Mouse (Mus musculus) gastrocnemius, adult 18-20 months (tissue): ENCODE data around the gene Ctnnd2. TPM values are rescaled to one million over a fixed set of nuclear protein-coding genes. Genes with fewer than 3 reads are reported as not detected.

Source experiments
- DNase-seq: peaks from one replicate; pipeline ENCODE4 v3.0.0; 2021; ENCODE audit warnings: low spot score
- total RNA-seq, 2 experiments: library from RNA; stranded (reverse); gene quantifications; 2 replicates each; pipeline ENCODE4 v1.2.3; 2021

Gene Ctnnd2
- total RNA-seq, 2 experiments from 2014 or later = 0.09 TPM; not detected in 1

GRCm38 (mm10) chr15:30480676-30481075, 308.3 kb downstream of the Ctnnd2 start:
- DNase-seq = no peak

- no peak for DNase-seq
Measured at GRCm38 (mm10) chr15:30506476-30506875, 334.1 kb downstream of the Ctnnd2 start.

GRCm38 (mm10) chr15:30512467-30512866, 340.1 kb downstream of the Ctnnd2 start:
- DNase-seq = no peak

- DNase-seq = no peak
Measured at GRCm38 (mm10) chr15:30513122-30513521, 340.7 kb downstream of the Ctnnd2 start.

GRCm38 (mm10) chr15:30515425-30515824, 343.0 kb downstream of the Ctnnd2 start:
- DNase-seq = no peak

- DNase-seq = no peak
Measured at GRCm38 (mm10) chr15:30541459-30541858, 369.1 kb downstream of the Ctnnd2 start.

GRCm38 (mm10) chr15:30548263-30548662, 375.9 kb downstream of the Ctnnd2 start:
- no peak for DNase-seq

GRCm38 (mm10) chr15:30550956-30551355, 378.6 kb downstream of the Ctnnd2 start:
- no peak for DNase-seq

- DNase-seq = no peak
Measured at GRCm38 (mm10) chr15:30553910-30554406, 381.6 kb downstream of the Ctnnd2 start.

GRCm38 (mm10) chr15:30555787-30556186, 383.4 kb downstream of the Ctnnd2 start:
- DNase-seq = no peak

- DNase-seq = no peak
Measured at GRCm38 (mm10) chr15:30562375-30562774, 390.0 kb downstream of the Ctnnd2 start.

GRCm38 (mm10) chr15:30564594-30564993, 392.2 kb downstream of the Ctnnd2 start:
- no peak for DNase-seq

- no peak for DNase-seq
Measured at GRCm38 (mm10) chr15:30570254-30570800, 397.9 kb downstream of the Ctnnd2 start.

- DNase-seq = no peak
Measured at GRCm38 (mm10) chr15:30587446-30587845, 415.1 kb downstream of the Ctnnd2 start.

- no peak for DNase-seq
Measured at GRCm38 (mm10) chr15:30590865-30591264, 418.5 kb downstream of the Ctnnd2 start.

- DNase-seq = no peak
Measured at GRCm38 (mm10) chr15:30595507-30595906, 423.1 kb downstream of the Ctnnd2 start.

- no peak for DNase-seq
Measured at GRCm38 (mm10) chr15:30610613-30611012, 438.2 kb downstream of the Ctnnd2 start.

- DNase-seq = no peak
Measured at GRCm38 (mm10) chr15:30615451-30615850, 443.1 kb downstream of the Ctnnd2 start.

- DNase-seq = no peak
Measured at GRCm38 (mm10) chr15:30616861-30617260, 444.5 kb downstream of the Ctnnd2 start.

GRCm38 (mm10) chr15:30617932-30618331, 445.5 kb downstream of the Ctnnd2 start:
- no peak for DNase-seq

- no peak for DNase-seq
Measured at GRCm38 (mm10) chr15:30628524-30628923, 456.1 kb downstream of the Ctnnd2 start.

- no peak for DNase-seq
Measured at GRCm38 (mm10) chr15:30632113-30632735, 459.8 kb downstream of the Ctnnd2 start.

GRCm38 (mm10) chr15:30633917-30634316, 461.5 kb downstream of the Ctnnd2 start:
- DNase-seq = no peak
